Mouse (Mus musculus) spleen, postnatal 14 days (tissue): ENCODE measurements around the gene Nsg2.

Experiments
- DNase-seq, 2 experiments: peaks; one replicate each; pipeline ENCODE4 v3.0.0; 2021 to 2022; ENCODE audit warnings: low spot score in 2 of 2

Nsg2 gene

GRCm38 (mm10) chr11:32011867-32012603 is 11.8 kb downstream of the Nsg2 start:
- DNase-seq: no peak

- no peak for DNase-seq
Observed at GRCm38 (mm10) chr11:32013014-32013427, 12.8 kb downstream of the Nsg2 start.

- no peak for DNase-seq
Observed at GRCm38 (mm10) chr11:32013561-32013960, 13.3 kb downstream of the Nsg2 start.

GRCm38 (mm10) chr11:32018201-32018600 is 17.9 kb downstream of the Nsg2 start:
- DNase-seq: no peak

GRCm38 (mm10) chr11:32020031-32020965 is 20.0 kb downstream of the Nsg2 start:
- DNase-seq: no peak

- DNase-seq: no peak
Observed at GRCm38 (mm10) chr11:32026634-32027033, 26.4 kb downstream of the Nsg2 start.

GRCm38 (mm10) chr11:32027474-32028342 is 27.4 kb downstream of the Nsg2 start:
- no peak for DNase-seq

- DNase-seq: no peak
Observed at GRCm38 (mm10) chr11:32028605-32029004, 28.3 kb downstream of the Nsg2 start.

- no peak for DNase-seq
Observed at GRCm38 (mm10) chr11:32029356-32029755, 29.1 kb downstream of the Nsg2 start.

GRCm38 (mm10) chr11:32031396-32031795 is 31.1 kb downstream of the Nsg2 start:
- DNase-seq: no peak

- no peak for DNase-seq
Observed at GRCm38 (mm10) chr11:32032053-32032452, 31.8 kb downstream of the Nsg2 start.

- DNase-seq: no peak
Observed at GRCm38 (mm10) chr11:32035831-32036230, 35.6 kb downstream of the Nsg2 start.

GRCm38 (mm10) chr11:32039656-32040055 is 39.4 kb downstream of the Nsg2 start:
- peak in 1 of 2 experiments; percentile 4 for DNase-seq

- no peak for DNase-seq
Observed at GRCm38 (mm10) chr11:32057389-32057788, 57.1 kb downstream of the Nsg2 start.

GRCm38 (mm10) chr11:32057861-32058260 is 57.6 kb downstream of the Nsg2 start:
- no peak for DNase-seq

- DNase-seq: no peak
Observed at GRCm38 (mm10) chr11:32061020-32061419, 60.8 kb downstream of the Nsg2 start.

- DNase-seq: no peak
Observed at GRCm38 (mm10) chr11:32061874-32062273, 61.6 kb downstream of the Nsg2 start.

- DNase-seq: no peak
Observed at GRCm38 (mm10) chr11:32063775-32064510, 63.7 kb downstream of the Nsg2 start.

- DNase-seq: no peak
Observed at GRCm38 (mm10) chr11:32064511-32064862, 64.2 kb downstream of the Nsg2 start.

- DNase-seq: no peak
Observed at GRCm38 (mm10) chr11:32068736-32069490, 68.7 kb downstream of the Nsg2 start.
